Mouse (Mus musculus) spleen, adult 2 months (tissue): ENCODE data around the gene Ckm.

Experiments
- CTCF ChIP-seq: fragments of 200-500 bp; IDR thresholded peaks from 2 replicates; pipeline ENCODE4 v1.5.1; 2011; ENCODE audit warnings: mild to moderate bottlenecking, inconsistent platforms; ENCODE audit not compliant: insufficient read depth, insufficient read length, insufficient replicate concordance; ENCODE audit errors: extremely low read depth
- POLR2A ChIP-seq: fragments of 200-500 bp; IDR thresholded peaks from 2 replicates; pipeline ENCODE4 v1.6.1; 2011; ENCODE audit warnings: low read depth, low read length, inconsistent platforms

GRCm38 (mm10) chr7:19378049-19378448 is 26.5 kb upstream of the Ckm start:
- TF ChIP-seq POLR2A = no peak
- TF ChIP-seq CTCF = no peak
